Mouse (Mus musculus) midbrain, embryonic 10.5 days (tissue): Measurements from ENCODE around the gene Ube4a. TPM values are rescaled to one million over a fixed set of nuclear protein-coding genes. Genes with fewer than 3 reads are reported as not detected.

ENCODE experiments used
- DNase-seq: peaks from one replicate; pipeline ENCODE4 v3.0.0-alpha.2; 2017; ENCODE audit warnings: low spot score
- H3K27ac ChIP-seq: fragments of 300-500 bp; sonication (generic); replicated peaks from 2 replicates; pipeline ENCODE4 v1.5.1; 2016; ENCODE audit warnings: mild to moderate bottlenecking
- H3K27me3 ChIP-seq: fragments of 300-500 bp; sonication (generic); 2 replicates; pipeline ENCODE4 v1.6.1; 2016; ENCODE audit warnings: low read depth, mild to moderate bottlenecking; ENCODE audit not compliant: poor library complexity, severe bottlenecking
- H3K36me3 ChIP-seq: fragments of 300-500 bp; sonication (generic); 2 replicates; pipeline ENCODE4 v1.6.1; 2016; ENCODE audit warnings: mild to moderate bottlenecking, moderate library complexity
- H3K4me1 ChIP-seq: fragments of 300-500 bp; sonication (generic); 2 replicates; pipeline ENCODE4 v1.6.1; 2016
- H3K4me3 ChIP-seq: fragments of 300-500 bp; sonication (generic); 2 replicates; pipeline ENCODE4 v1.5.1; 2016; ENCODE audit warnings: mild to moderate bottlenecking, moderate library complexity
- H3K9me3 ChIP-seq: fragments of 300-500 bp; sonication (generic); replicated peaks from 2 replicates; pipeline ENCODE4 v1.6.1; 2016; ENCODE audit warnings: mild to moderate bottlenecking
- WGBS: fragments of 180-500 bp; shearing (Covaris S2); methylation state at CpG from one replicate; pipeline ENCODE4 v1.1.7; 2016; 5-methylcytosine and 5-hydroxymethylcytosine counted together
- polyA plus RNA-seq: library from polyadenylated mRNA; unstranded; fragments of >200 nt; fragmentation: Nextera tagmentation; extraction: Ambion mirVana; gene quantifications from 2 replicates; pipeline ENCODE4 v1.2.1, GENCODE M21; 2016

Gene Ube4a
- polyA plus RNA-seq, 1 experiment from 2014 or later, result 24.2 TPM

GRCm38 (mm10) chr9:44994962-44995361 is 29.6 kb upstream of the Ube4a start:
- DNase-seq, result no peak
- Histone ChIP-seq H3K4me3 (no peak overlapping the region), H3K9me3 (no peaks in the 10 kb centered on the region; the same call in 1 of the 2 replicates), H3K27ac (no peak overlapping the region), H3K4me1 (no peaks in the 10 kb centered on the region), H3K36me3 (no peaks in the 10 kb centered on the region), H3K27me3 (no peaks in the 10 kb centered on the region)
- WGBS, result 80% methylated on average over 4 of the region's 4 CpGs

- no peaks in the 10 kb centered on the region for H3K36me3 ChIP-seq
- H3K9me3 ChIP-seq, result no peaks in the 10 kb centered on the region; the same call in 1 of the 2 replicates
- H3K4me1 ChIP-seq, result no peaks in the 10 kb centered on the region
- no peak for DNase-seq
- 93% methylated on average over 2 of the region's 2 CpGs for WGBS
- H3K4me3 ChIP-seq, result no peak overlapping the region
- H3K27me3 ChIP-seq, result no peaks in the 10 kb centered on the region
- H3K27ac ChIP-seq, result no peak overlapping the region
These were observed 27.9 kb upstream of the Ube4a start for GRCm38 (mm10) chr9:44993268-44993667.

GRCm38 (mm10) chr9:44992271-44992670 is 26.9 kb upstream of the Ube4a start:
- no peak for DNase-seq
- no peaks in the 10 kb centered on the region for H3K4me1 ChIP-seq
- H3K36me3 ChIP-seq, result no peaks in the 10 kb centered on the region
- no peak overlapping the region for H3K4me3 ChIP-seq
- no peaks in the 10 kb centered on the region; the same call in 1 of the 2 replicates for H3K9me3 ChIP-seq
- H3K27me3 ChIP-seq, result no peaks in the 10 kb centered on the region
- H3K27ac ChIP-seq, result no peak overlapping the region

GRCm38 (mm10) chr9:44991821-44992220 is 26.4 kb upstream of the Ube4a start:
- Histone ChIP-seq H3K9me3 (no peaks in the 10 kb centered on the region; the same call in 1 of the 2 replicates), H3K4me3 (no peak overlapping the region), H3K27ac (no peak overlapping the region), H3K36me3 (no peaks in the 10 kb centered on the region), H3K4me1 (no peaks in the 10 kb centered on the region), H3K27me3 (no peaks in the 10 kb centered on the region)
- WGBS, result 73% methylated on average over 2 of the region's 2 CpGs
- no peak for DNase-seq

GRCm38 (mm10) chr9:44986976-44987375 is 21.6 kb upstream of the Ube4a start:
- Histone ChIP-seq H3K4me3 (no peak overlapping the region), H3K27me3 (0 out of 2 replicates have a peak, but pooled peaks cover 5% of the 10 kb centered on the region), H3K4me1 (peaks cover 8% of the 10 kb centered on the region), H3K9me3 (no peaks in the 10 kb centered on the region), H3K36me3 (no peaks in the 10 kb centered on the region), H3K27ac (no peak overlapping the region)
- 85% methylated on average over 5 of the region's 5 CpGs for WGBS
- DNase-seq, result no peak

- H3K4me3 ChIP-seq, result no peak overlapping the region
- no peak for DNase-seq
- 65% methylated on average over 14 of the region's 14 CpGs for WGBS
- H3K27me3 ChIP-seq, result 0 out of 2 replicates have a peak, but pooled peaks cover 5% of the 10 kb centered on the region
- H3K4me1 ChIP-seq, result peaks cover 8% of the 10 kb centered on the region
- no peaks in the 10 kb centered on the region for H3K36me3 ChIP-seq
- H3K27ac ChIP-seq, result no peak overlapping the region
- no peaks in the 10 kb centered on the region for H3K9me3 ChIP-seq
These were observed 20.9 kb upstream of the Ube4a start for GRCm38 (mm10) chr9:44986242-44986781.

- H3K27ac ChIP-seq, result no peak overlapping the region
- H3K4me1 ChIP-seq, result peaks cover 8% of the 10 kb centered on the region
- no peak overlapping the region for H3K4me3 ChIP-seq
- H3K27me3 ChIP-seq, result 0 out of 2 replicates have a peak, but pooled peaks cover 5% of the 10 kb centered on the region
- H3K9me3 ChIP-seq, result no peaks in the 10 kb centered on the region
- no peak for DNase-seq
- no peaks in the 10 kb centered on the region for H3K36me3 ChIP-seq
- WGBS, result 83% methylated on average over 3 of the region's 3 CpGs
These were observed 20.3 kb upstream of the Ube4a start for GRCm38 (mm10) chr9:44985721-44986161.

GRCm38 (mm10) chr9:44983001-44983400 is 17.6 kb upstream of the Ube4a start:
- DNase-seq, result no peak
- Histone ChIP-seq H3K36me3 (no peaks in the 10 kb centered on the region), H3K4me3 (no peak overlapping the region), H3K27ac (no peak overlapping the region), H3K27me3 (0 out of 2 replicates have a peak, but pooled peaks cover 5% of the 10 kb centered on the region), H3K9me3 (no peaks in the 10 kb centered on the region), H3K4me1 (peaks cover 8% of the 10 kb centered on the region)
- WGBS, result 85% methylated on average over 2 of the region's 2 CpGs

GRCm38 (mm10) chr9:44982531-44982930 is 17.1 kb upstream of the Ube4a start:
- no peak overlapping the region for H3K4me3 ChIP-seq
- 79% methylated on average over 3 of the region's 3 CpGs for WGBS
- H3K27me3 ChIP-seq, result 0 out of 2 replicates have a peak, but pooled peaks cover 5% of the 10 kb centered on the region
- no peak for DNase-seq
- H3K4me1 ChIP-seq, result peaks cover 8% of the 10 kb centered on the region
- no peak overlapping the region for H3K27ac ChIP-seq
- H3K36me3 ChIP-seq, result no peaks in the 10 kb centered on the region
- H3K9me3 ChIP-seq, result no peaks in the 10 kb centered on the region

GRCm38 (mm10) chr9:44982081-44982480 is 16.7 kb upstream of the Ube4a start:
- no peak for DNase-seq
- WGBS, result 89% methylated on average over 8 of the region's 8 CpGs
- H3K4me3 ChIP-seq, result no peak overlapping the region
- 0 out of 2 replicates have a peak, but pooled peaks cover 5% of the 10 kb centered on the region for H3K27me3 ChIP-seq
- H3K4me1 ChIP-seq, result peaks cover 8% of the 10 kb centered on the region
- no peaks in the 10 kb centered on the region for H3K9me3 ChIP-seq
- no peaks in the 10 kb centered on the region for H3K36me3 ChIP-seq
- no peak overlapping the region for H3K27ac ChIP-seq

- Histone ChIP-seq H3K27me3 (0 out of 2 replicates have a peak, but pooled peaks cover 5% of the 10 kb centered on the region), H3K27ac (no peak within 1 kb of the TSS), H3K4me3 (no peak within 1 kb of the TSS), H3K9me3 (no peaks in the 10 kb centered on the region), H3K36me3 (no peaks in the 10 kb centered on the region), H3K4me1 (peaks cover 8% of the 10 kb centered on the region)
- no peak for DNase-seq
- WGBS, result 81% methylated on average over 4 of the region's 4 CpGs
These were observed 16.3 kb upstream of the Ube4a start, which contains the start of gene Cd3d for GRCm38 (mm10) chr9:44981676-44982075. Cd3d (plus strand) TSS chr9:44981786.

GRCm38 (mm10) chr9:44981104-44981503 is 15.7 kb upstream of the Ube4a start:
- Histone ChIP-seq H3K9me3 (no peaks in the 10 kb centered on the region), H3K27ac (no peak overlapping the region), H3K4me3 (no peak overlapping the region), H3K36me3 (no peaks in the 10 kb centered on the region), H3K27me3 (0 out of 2 replicates have a peak, but pooled peaks cover 5% of the 10 kb centered on the region), H3K4me1 (peaks cover 2% of the 10 kb centered on the region)
- WGBS, result 90% methylated on average over 2 of the region's 2 CpGs
- DNase-seq, result no peak

- 66% methylated on average over 3 of the region's 3 CpGs for WGBS
- H3K27me3 ChIP-seq, result 0 out of 2 replicates have a peak, but pooled peaks cover 5% of the 10 kb centered on the region
- no peaks in the 10 kb centered on the region for H3K9me3 ChIP-seq
- no peaks in the 10 kb centered on the region for H3K36me3 ChIP-seq
- no peaks in the 10 kb centered on the region for H3K4me1 ChIP-seq
- no peak for DNase-seq
- H3K4me3 ChIP-seq, result no peak within 1 kb of the TSS
- no peak within 1 kb of the TSS for H3K27ac ChIP-seq
These were observed 14.8 kb upstream of the Ube4a start, which contains the start of gene Cd3g for GRCm38 (mm10) chr9:44980242-44980641. Cd3g (minus strand) TSS chr9:44980431.
